Mouse (Mus musculus) lung, postnatal 14 days (tissue): ENCODE results near the gene Vmn1r2.
"Not testable (repeated sequence)": the region's sequence is repeated elsewhere in the genome, so short reads cannot be mapped to it uniquely, and the experiment has no call there.

Experiments
- DNase-seq: peaks from one replicate; pipeline ENCODE4 v3.0.0; 2021

Gene Vmn1r2

GRCm38 (mm10) chr4:3167020-3167419, at the start of gene Vmn1r2:
Gene Vmn1r2 (plus strand): TSS chr4:3167320.
- DNase-seq: not testable (repeated sequence)

GRCm38 (mm10) chr4:3147926-3148325, 19.2 kb upstream of the Vmn1r2 start:
- not testable (repeated sequence) for DNase-seq

GRCm38 (mm10) chr4:3153320-3153719, 13.8 kb upstream of the Vmn1r2 start:
- not testable (repeated sequence) for DNase-seq

- DNase-seq: not testable (repeated sequence)
These were observed 2.7 kb upstream of the Vmn1r2 start for GRCm38 (mm10) chr4:3164429-3164828.

DNA sequence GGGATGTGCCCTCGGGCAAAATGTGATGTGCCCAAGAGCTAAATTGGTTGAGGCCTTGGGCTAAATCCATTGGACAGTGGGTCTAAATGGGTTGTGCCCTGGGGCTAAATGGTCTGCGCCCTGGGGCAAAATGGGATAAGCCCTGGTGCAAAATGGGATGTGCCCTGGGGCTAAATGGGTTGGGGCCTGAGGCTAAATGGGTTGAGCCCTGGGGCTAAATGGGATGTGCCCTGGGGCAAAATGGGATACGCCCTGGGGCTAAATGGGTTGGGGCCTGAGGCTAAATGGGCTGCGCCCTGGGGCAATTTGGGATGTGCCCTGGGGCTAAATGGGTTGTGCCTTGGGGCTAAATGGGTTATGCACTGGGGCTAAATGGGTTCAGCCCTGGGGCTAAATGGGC, 2.1 kb upstream of the Vmn1r2 start:
- DNase-seq: no peak

- DNase-seq: not testable (repeated sequence)
These were observed 7.5 kb downstream of the Vmn1r2 start for GRCm38 (mm10) chr4:3174586-3174985.

DNA sequence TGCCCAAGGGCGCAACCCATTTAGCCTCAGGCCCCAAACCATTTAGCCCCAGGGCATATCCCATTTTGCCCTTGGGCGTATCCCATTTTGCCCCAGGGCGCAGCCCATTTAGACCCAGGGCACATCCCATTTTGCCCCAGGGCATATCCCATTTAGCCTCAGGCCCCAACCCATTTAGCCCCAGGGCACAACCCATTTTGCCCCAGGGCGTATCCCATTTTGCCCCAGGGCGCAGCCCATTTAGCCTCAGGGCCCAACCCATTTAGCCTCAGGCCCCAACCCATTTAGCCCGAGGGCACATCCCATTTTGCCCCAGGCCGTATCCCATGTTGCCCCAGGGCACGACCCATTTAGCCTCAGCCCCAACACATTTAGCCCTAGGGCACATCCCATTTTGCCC, 8.6 kb downstream of the Vmn1r2 start:
- DNase-seq: not testable (repeated sequence)

DNA sequence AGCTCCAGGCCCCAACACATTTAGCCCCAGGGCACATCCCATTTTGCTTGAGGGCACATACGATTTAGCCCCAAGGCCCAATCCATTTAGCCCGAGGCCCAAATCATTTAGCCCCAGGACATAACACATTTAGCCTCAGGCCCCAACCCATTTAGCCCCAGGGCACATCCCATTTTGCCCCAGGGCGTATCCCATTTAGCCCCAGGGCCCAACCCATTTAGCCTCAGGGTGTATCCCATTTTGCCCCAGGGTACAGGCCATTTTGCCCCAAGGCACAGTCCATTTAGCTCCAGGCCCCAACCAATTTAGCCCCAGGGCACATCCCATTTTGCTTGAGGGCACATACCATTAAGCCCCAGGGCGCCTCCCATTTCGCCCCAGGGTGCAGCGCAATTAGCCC, 9.1 kb downstream of the Vmn1r2 start:
- DNase-seq: not testable (repeated sequence)

- not testable (repeated sequence) for DNase-seq
These were observed 9.8 kb downstream of the Vmn1r2 start for GRCm38 (mm10) chr4:3176746-3177490.

GRCm38 (mm10) chr4:3185258-3185657, 18.1 kb downstream of the Vmn1r2 start, which contains the start of gene Vmn1r3:
Gene Vmn1r3 (minus strand): TSS chr4:3185358.
- DNase-seq: not testable (repeated sequence)

- not testable (repeated sequence) for DNase-seq
These were observed 42.6 kb downstream of the Vmn1r2 start for GRCm38 (mm10) chr4:3209643-3210217.

DNA sequence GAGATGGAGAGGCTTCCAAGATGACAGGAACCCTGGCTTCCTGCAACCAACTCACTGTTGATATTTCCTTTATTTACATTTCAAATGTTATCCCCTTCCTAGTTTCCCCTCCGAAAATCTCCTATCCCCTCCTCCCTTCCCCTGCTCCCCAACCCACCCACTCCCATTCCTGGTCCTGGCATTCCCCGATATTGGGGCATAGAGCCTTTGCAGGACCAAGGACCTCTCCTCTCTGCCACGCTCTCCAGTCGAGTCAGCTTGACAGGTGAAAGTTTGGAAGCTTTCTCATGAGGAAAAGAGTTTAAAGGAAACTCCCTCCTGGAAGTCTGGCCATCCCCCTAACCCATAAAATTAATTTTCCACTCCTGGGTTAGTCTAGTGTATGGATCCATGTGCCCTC, 46.2 kb downstream of the Vmn1r2 start:
- DNase-seq: not testable (repeated sequence)

DNA sequence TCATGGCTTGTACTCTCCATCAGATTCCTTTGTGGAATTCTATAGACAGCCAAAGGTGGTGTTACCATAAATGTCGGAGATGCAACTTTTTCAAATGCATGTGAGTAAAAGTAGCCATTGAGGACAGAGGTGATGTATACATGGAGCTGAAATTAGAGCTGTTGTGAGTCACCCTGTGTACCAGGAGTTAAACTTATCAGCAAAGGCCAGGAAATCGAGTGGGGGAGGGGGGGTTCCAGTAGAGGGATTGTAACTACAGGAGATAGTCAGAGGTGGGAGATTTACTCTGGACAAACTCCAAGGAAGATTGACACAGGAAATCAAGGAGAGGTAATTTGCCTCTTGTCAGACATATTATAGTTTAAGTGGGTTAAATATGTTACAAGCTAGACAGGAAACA, 49.3 kb downstream of the Vmn1r2 start:
- not testable (repeated sequence) for DNase-seq
